Mouse (Mus musculus) stomach, embryonic 16.5 days (tissue): ENCODE measurements around the gene Slc16a10. TPM values are rescaled to one million over a fixed set of nuclear protein-coding genes. Genes with fewer than 3 reads are reported as not detected.
"Not testable (repeated sequence)": the region's sequence is repeated elsewhere in the genome, so short reads cannot be mapped to it uniquely, and the experiment has no call there.

ENCODE experiments used
- ATAC-seq: fragments of 200-750 bp; cut with Nextera tagmentation; 2 replicates; pipeline ENCODE4 v1.8.0; 2017; ENCODE audit warnings: moderate number of reproducible peaks, moderate TSS enrichment; ENCODE audit not compliant: insufficient read depth, low FRiP score
- H3K27ac ChIP-seq: fragments of 300-500 bp; sonication (generic); 2 replicates; pipeline ENCODE4 v1.5.1; 2014; ENCODE audit warnings: low read length
- H3K27me3 ChIP-seq: fragments of 300-500 bp; sonication (generic); 2 replicates; pipeline ENCODE4 v1.6.1; 2014; ENCODE audit warnings: low read length, control low read depth, mixed read lengths; ENCODE audit not compliant: control insufficient read depth, insufficient read depth
- H3K36me3 ChIP-seq: fragments of 300-500 bp; sonication (generic); 2 replicates; pipeline ENCODE4 v1.6.1; 2014; ENCODE audit warnings: low read length; ENCODE audit not compliant: control insufficient read depth, insufficient read depth
- H3K4me1 ChIP-seq: fragments of 300-500 bp; sonication (generic); 2 replicates; pipeline ENCODE4 v1.6.1; 2014; ENCODE audit warnings: low read length, control low read depth, mixed read lengths; ENCODE audit not compliant: control insufficient read depth, insufficient read depth
- H3K4me2 ChIP-seq: fragments of 300-500 bp; sonication (generic); 2 replicates; pipeline ENCODE4 v1.6.1; 2014; ENCODE audit warnings: low read depth, low read length, mixed read lengths
- H3K4me3 ChIP-seq: fragments of 300-500 bp; sonication (generic); replicated peaks from 2 replicates; pipeline ENCODE4 v1.5.1; 2014; ENCODE audit warnings: mild to moderate bottlenecking, low read length
- H3K9ac ChIP-seq: fragments of 300-500 bp; sonication (generic); 2 replicates; pipeline ENCODE4 v1.6.1; 2014; ENCODE audit warnings: low read length
- H3K9me3 ChIP-seq: fragments of 300-500 bp; sonication (generic); replicated peaks from 2 replicates; pipeline ENCODE4 v1.6.1; 2016; ENCODE audit warnings: low read length, control low read depth; ENCODE audit not compliant: control insufficient read depth
- WGBS: fragments of 180-500 bp; shearing (Covaris S2); extraction: QIAGEN DNeasy Blood & Tissue Kit; methylation state at CpG from one replicate; pipeline ENCODE4 v1.1.7; 2014; 5-methylcytosine and 5-hydroxymethylcytosine counted together
- polyA plus RNA-seq: library from polyadenylated mRNA; unstranded; fragments of >200 nt; fragmentation: Nextera tagmentation; extraction: Ambion mirVana; gene quantifications from 2 replicates; pipeline ENCODE4 v1.2.1, GENCODE M21; 2015

Gene Slc16a10
- polyA plus RNA-seq, 1 experiment from 2014 or later, result 12.2 TPM

- H3K27me3 ChIP-seq, result no peaks in the 10 kb centered on the region; the same call in 1 of the 2 replicates
- 0 out of 2 replicates have a peak, but pooled peaks cover 4% of the 10 kb centered on the region for H3K9me3 ChIP-seq
- 1% methylated on average over 46 of the region's 46 CpGs for WGBS
- H3K4me1 ChIP-seq, result peaks cover 7% of the 10 kb centered on the region
- peak within 1 kb of the TSS; percentile 64 for H3K4me3 ChIP-seq
- H3K9ac ChIP-seq, result peak within 1 kb of the TSS; percentile 79
- peak; percentile 94 for ATAC-seq
- peak within 1 kb of the TSS; percentile 99 for H3K4me2 ChIP-seq
- H3K36me3 ChIP-seq, result no peaks in the 10 kb centered on the region
- H3K27ac ChIP-seq, result no peak within 1 kb of the TSS; the same call in 1 of the 2 replicates
Observed at GRCm38 (mm10) chr10:40024554-40025428, 117.3 kb downstream of the Slc16a10 start, which contains the start of gene Mfsd4b1. Gene Mfsd4b1, minus strand, starts transcription at chr10:40025268.

DNA sequence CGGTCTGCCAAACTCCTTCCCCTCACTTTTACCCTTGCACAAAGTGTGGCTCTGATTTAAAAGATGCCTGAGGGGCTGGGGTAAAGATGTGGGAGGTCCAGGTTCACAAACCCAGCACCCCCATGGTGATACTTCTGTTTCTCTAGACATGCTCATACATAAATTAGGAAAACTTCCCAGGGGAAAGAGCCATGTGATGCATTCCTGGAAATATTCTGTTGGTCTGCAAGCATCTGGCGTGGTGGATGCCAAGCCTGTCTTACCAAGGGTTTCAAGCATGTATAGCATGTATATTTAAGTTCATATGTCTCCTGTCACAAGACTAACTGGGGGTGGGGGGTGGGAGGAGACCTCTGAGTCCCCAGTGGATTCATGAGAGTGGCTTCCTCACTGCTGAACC is 121.7 kb downstream of the Slc16a10 start:
- 61% methylated on average over 2 of the region's 2 CpGs for WGBS
- Histone ChIP-seq H3K9me3 (no peaks in the 10 kb centered on the region), H3K27me3 (no peaks in the 10 kb centered on the region; the same call in 1 of the 2 replicates), H3K9ac (no peak overlapping the region), H3K27ac (no peak overlapping the region), H3K4me3 (no peak overlapping the region), H3K4me1 (peaks cover 6% of the 10 kb centered on the region), H3K36me3 (no peaks in the 10 kb centered on the region), H3K4me2 (no peak overlapping the region)
- ATAC-seq, result no peak

- 0 out of 2 replicates have a peak, but pooled peaks cover 1% of the 10 kb centered on the region for H3K4me1 ChIP-seq
- H3K27me3 ChIP-seq, result no peaks in the 10 kb centered on the region; the same call in 1 of the 2 replicates
- no peak overlapping the region for H3K9ac ChIP-seq
- no peaks in the 10 kb centered on the region for H3K9me3 ChIP-seq
- WGBS, result 39% methylated on average over 3 of the region's 3 CpGs
- no peak for ATAC-seq
- no peak overlapping the region for H3K27ac ChIP-seq
- no peak overlapping the region for H3K4me3 ChIP-seq
- no peak overlapping the region for H3K4me2 ChIP-seq
- no peaks in the 10 kb centered on the region for H3K36me3 ChIP-seq
Observed at GRCm38 (mm10) chr10:40019492-40019891, 122.6 kb downstream of the Slc16a10 start.

- no peak for ATAC-seq
- H3K36me3 ChIP-seq, result no peaks in the 10 kb centered on the region
- H3K9me3 ChIP-seq, result no peaks in the 10 kb centered on the region
- WGBS, result 84% methylated on average over 5 of the region's 5 CpGs
- no peak overlapping the region for H3K9ac ChIP-seq
- H3K4me1 ChIP-seq, result no peaks in the 10 kb centered on the region
- no peak overlapping the region for H3K27ac ChIP-seq
- no peak overlapping the region for H3K4me3 ChIP-seq
- no peaks in the 10 kb centered on the region; the same call in 1 of the 2 replicates for H3K27me3 ChIP-seq
- no peak overlapping the region for H3K4me2 ChIP-seq
Observed at GRCm38 (mm10) chr10:40018261-40018860, 123.7 kb downstream of the Slc16a10 start.

DNA sequence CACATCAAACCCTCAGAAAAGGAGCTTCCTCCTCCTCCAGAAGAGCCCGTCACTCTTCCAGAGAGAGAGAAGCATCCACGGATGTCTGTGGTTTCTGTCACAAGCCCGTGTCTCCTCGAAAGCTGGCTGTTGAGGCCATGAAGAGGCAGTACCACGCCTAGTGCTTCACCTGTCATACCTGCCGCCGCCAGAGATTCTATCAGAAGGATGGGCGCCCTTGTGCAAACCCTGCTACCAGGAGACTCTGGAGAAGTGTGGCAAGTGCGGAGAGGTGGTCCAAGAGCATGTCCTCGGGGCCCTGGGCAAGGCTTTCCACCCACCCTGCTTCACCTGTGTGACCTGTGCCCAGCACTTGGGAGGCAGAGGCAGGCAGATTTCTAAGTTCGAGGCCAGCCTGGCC is 132.5 kb downstream of the Slc16a10 start:
- Histone ChIP-seq H3K27ac (no peak overlapping the region), H3K4me2 (no peak overlapping the region), H3K9me3 (no peaks in the 10 kb centered on the region), H3K36me3 (no peaks in the 10 kb centered on the region), H3K4me3 (no peak overlapping the region), H3K4me1 (no peaks in the 10 kb centered on the region), H3K9ac (no peak overlapping the region), H3K27me3 (no peaks in the 10 kb centered on the region)
- 79% methylated on average over 11 of the region's 11 CpGs for WGBS
- ATAC-seq, result no peak; the same call in 1 of the 2 replicates

GRCm38 (mm10) chr10:40008847-40009246 is 133.2 kb downstream of the Slc16a10 start:
- not testable (repeated sequence) for H3K36me3 ChIP-seq, H3K27ac ChIP-seq
- WGBS, result 79% methylated on average over 4 of the region's 4 CpGs

GRCm38 (mm10) chr10:40007953-40008352 is 134.1 kb downstream of the Slc16a10 start:
- Histone ChIP-seq H3K4me1 (no peaks in the 10 kb centered on the region), H3K27ac (no peak overlapping the region), H3K9ac (no peak overlapping the region), H3K4me3 (no peak overlapping the region), H3K36me3 (no peaks in the 10 kb centered on the region), H3K27me3 (no peaks in the 10 kb centered on the region), H3K9me3 (no peaks in the 10 kb centered on the region), H3K4me2 (no peak overlapping the region)
- WGBS, result 82% methylated on average over 4 of the region's 4 CpGs
- no peak for ATAC-seq

More at GRCm38 (mm10) chr10:40008847-40009246, 133.2 kb downstream of the Slc16a10 start:
- H3K4me2 ChIP-seq, H3K4me3 ChIP-seq, ATAC-seq, H3K4me1 ChIP-seq, H3K9ac ChIP-seq, H3K9me3 ChIP-seq, H3K27me3 ChIP-seq: not testable (repeated sequence)

DNA sequence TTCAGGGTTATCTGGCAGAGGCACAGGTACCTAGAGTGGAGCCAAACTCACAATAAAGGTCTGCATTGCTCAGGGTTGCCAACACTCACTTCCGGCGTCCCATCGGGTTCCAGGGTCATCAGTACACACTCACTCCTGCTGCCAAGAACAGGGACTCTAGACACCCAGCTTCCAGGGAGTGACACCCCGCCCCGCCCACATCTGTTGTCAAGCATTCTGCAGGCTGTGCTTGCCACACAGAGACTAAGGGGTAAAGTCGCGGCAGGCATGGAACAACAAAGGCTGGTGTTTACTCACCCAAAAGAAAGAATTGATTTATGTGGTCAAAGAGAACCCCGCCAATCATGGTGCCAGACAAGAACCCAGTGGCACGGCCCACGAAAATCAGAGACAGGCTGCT is 135.1 kb downstream of the Slc16a10 start:
- H3K4me2 ChIP-seq, result no peak overlapping the region
- no peaks in the 10 kb centered on the region for H3K4me1 ChIP-seq
- H3K27me3 ChIP-seq, result no peaks in the 10 kb centered on the region
- H3K4me3 ChIP-seq, result no peak overlapping the region
- no peak overlapping the region for H3K27ac ChIP-seq
- H3K36me3 ChIP-seq, result no peaks in the 10 kb centered on the region
- H3K9ac ChIP-seq, result no peak overlapping the region
- no peaks in the 10 kb centered on the region for H3K9me3 ChIP-seq
- ATAC-seq, result no peak
- 68% methylated on average over 10 of the region's 10 CpGs for WGBS

- Histone ChIP-seq H3K27ac (no peak overlapping the region), H3K27me3 (no peaks in the 10 kb centered on the region), H3K4me2 (no peak overlapping the region), H3K4me1 (no peaks in the 10 kb centered on the region), H3K9ac (no peak overlapping the region), H3K4me3 (no peak overlapping the region), H3K36me3 (no peaks in the 10 kb centered on the region), H3K9me3 (no peaks in the 10 kb centered on the region)
- 94% methylated on average over 2 of the region's 2 CpGs for WGBS
- no peak for ATAC-seq
Observed at GRCm38 (mm10) chr10:40000746-40001145, 141.3 kb downstream of the Slc16a10 start.
